Mouse (Mus musculus) liver, adult 2 months (tissue): ENCODE measurements around the gene Susd6. TPM values are rescaled to one million over a fixed set of nuclear protein-coding genes. Genes with fewer than 3 reads are reported as not detected.

ENCODE experiments used
- DNase-seq: peaks from one replicate; pipeline ENCODE4 v3.0.0-alpha.2; 2011; ENCODE audit warnings: low read depth, low spot score; ENCODE audit errors: extremely low read depth
- H3K27ac ChIP-seq: fragments of 200-500 bp; replicated peaks from 2 replicates; pipeline ENCODE4 v1.5.1; 2012; ENCODE audit warnings: low read depth, mild to moderate bottlenecking, control low read depth, inconsistent platforms, low read length; ENCODE audit not compliant: insufficient read depth
- H3K27me3 ChIP-seq: fragments of 200-500 bp; 2 replicates; pipeline ENCODE4 v1.6.1; 2012; ENCODE audit warnings: mild to moderate bottlenecking, moderate library complexity, low read length, inconsistent platforms; ENCODE audit not compliant: control insufficient read depth, insufficient read depth
- H3K36me3 ChIP-seq: fragments of 200-500 bp; 2 replicates; pipeline ENCODE4 v1.6.1; 2012; ENCODE audit warnings: low read length, inconsistent platforms; ENCODE audit not compliant: control insufficient read depth, insufficient read depth
- H3K4me1 ChIP-seq: fragments of 200-500 bp; 2 replicates; pipeline ENCODE4 v1.6.1; 2011; ENCODE audit warnings: low read length; ENCODE audit not compliant: control insufficient read depth, insufficient read depth
- H3K4me3 ChIP-seq: fragments of 200-500 bp; 2 replicates; pipeline ENCODE4 v1.5.1; 2011; ENCODE audit warnings: low read depth, mild to moderate bottlenecking, control low read depth, low read length, moderate library complexity; ENCODE audit not compliant: insufficient read depth
- H3K79me2 ChIP-seq: fragments of 200-500 bp; 2 replicates; pipeline ENCODE4 v1.6.1; 2012; ENCODE audit warnings: inconsistent platforms, mild to moderate bottlenecking, low read length, moderate library complexity; ENCODE audit not compliant: control insufficient read depth, insufficient read depth
- H3K9ac ChIP-seq: fragments of 200-500 bp; 2 replicates; pipeline ENCODE4 v1.6.1; 2012; ENCODE audit warnings: low read depth, mild to moderate bottlenecking, control low read depth, inconsistent platforms, low read length
- CTCF ChIP-seq: fragments of 200-500 bp; IDR thresholded peaks from 2 replicates; pipeline ENCODE4 v1.5.1; 2011; ENCODE audit warnings: low read depth, low read length, control low read depth
- POLR2A ChIP-seq: fragments of 200-500 bp; IDR thresholded peaks from 2 replicates; pipeline ENCODE4 v1.6.1; 2011; ENCODE audit warnings: low read length, control low read depth; ENCODE audit not compliant: insufficient read depth; ENCODE audit errors: extremely low read depth
- WGBS: fragments of 180-500 bp; shearing (Covaris S2); methylation state at CpG from one replicate; pipeline ENCODE4 v1.1.7; 2018; 5-methylcytosine and 5-hydroxymethylcytosine counted together
- polyA plus RNA-seq: library from polyadenylated mRNA; depleted of rRNA; stranded (reverse); fragments of >200 nt; gene quantifications from 2 replicates; pipeline ENCODE4 v1.2.3, GENCODE M21; 2012
- total RNA-seq: library from RNA; depleted of rRNA; stranded (reverse); fragments of >200 nt; gene quantifications from 2 replicates; pipeline ENCODE4 v1.2.3, GENCODE M21; 2014

The Susd6 gene
- total and polyA plus RNA-seq, 2 experiments, result 20.1 to 22.3 TPM

- DNase-seq, result peak; percentile 85
- peaks cover 33% of the 10 kb centered on the region for H3K4me1 ChIP-seq
- H3K27ac ChIP-seq, result peak overlapping the region; percentile 91
- WGBS, result 16% methylated on average over 1 of the region's 1 CpGs
- H3K4me3 ChIP-seq, result no peak overlapping the region
- no peak overlapping the region for H3K9ac ChIP-seq
- H3K79me2 ChIP-seq, result peaks cover 21% of the 10 kb centered on the region
- H3K36me3 ChIP-seq, result no peaks in the 10 kb centered on the region
- TF ChIP-seq POLR2A (no peak), CTCF (no peak)
- H3K27me3 ChIP-seq, result no peaks in the 10 kb centered on the region
Measured at GRCm38 (mm10) chr12:80793535-80793934, 3.2 kb downstream of the Susd6 start.

GRCm38 (mm10) chr12:80794522-80794921 lies 4.2 kb downstream of the Susd6 start:
- H3K9ac ChIP-seq, result no peak overlapping the region
- no peaks in the 10 kb centered on the region for H3K27me3 ChIP-seq
- TF ChIP-seq CTCF (no peak), POLR2A (no peak)
- DNase-seq, result peak; percentile 83
- WGBS, result 60% methylated on average over 4 of the region's 4 CpGs
- peaks cover 21% of the 10 kb centered on the region for H3K79me2 ChIP-seq
- H3K4me1 ChIP-seq, result peaks cover 33% of the 10 kb centered on the region
- no peak overlapping the region for H3K4me3 ChIP-seq
- H3K36me3 ChIP-seq, result no peaks in the 10 kb centered on the region
- H3K27ac ChIP-seq, result peak overlapping the region; percentile 70

- WGBS, result 59% methylated on average over 2 of the region's 2 CpGs
Measured at GRCm38 (mm10) chr12:80794935-80795785, 4.8 kb downstream of the Susd6 start.

GRCm38 (mm10) chr12:80798271-80798670 lies 8.0 kb downstream of the Susd6 start:
- no peak for DNase-seq
- H3K9ac ChIP-seq, result no peak overlapping the region
- TF ChIP-seq POLR2A (no peak), CTCF (no peak)
- peaks cover 31% of the 10 kb centered on the region for H3K4me1 ChIP-seq
- no peak overlapping the region; the same call in 1 of the 2 replicates for H3K27ac ChIP-seq
- H3K36me3 ChIP-seq, result no peaks in the 10 kb centered on the region
- H3K4me3 ChIP-seq, result no peak overlapping the region
- no peaks in the 10 kb centered on the region for H3K27me3 ChIP-seq
- peaks cover 33% of the 10 kb centered on the region for H3K79me2 ChIP-seq

More at GRCm38 (mm10) chr12:80794935-80795785, 4.8 kb downstream of the Susd6 start:
- H3K4me3 ChIP-seq, result no peak overlapping the region
- no peak overlapping the region; the same call in 1 of the 2 replicates for H3K9ac ChIP-seq
- H3K79me2 ChIP-seq, result peaks cover 23% of the 10 kb centered on the region
- peak overlapping the region; percentile 43; the same call in 1 of the 2 replicates for H3K27ac ChIP-seq
- no peaks in the 10 kb centered on the region for H3K27me3 ChIP-seq
- no peak for DNase-seq
- no peaks in the 10 kb centered on the region for H3K36me3 ChIP-seq
- peaks cover 30% of the 10 kb centered on the region for H3K4me1 ChIP-seq
- TF ChIP-seq CTCF, result no peak
- TF ChIP-seq POLR2A, result no peak

GRCm38 (mm10) chr12:80800156-80800555 lies 9.8 kb downstream of the Susd6 start:
- no peak overlapping the region for H3K27ac ChIP-seq
- no peak overlapping the region for H3K4me3 ChIP-seq
- peaks cover 39% of the 10 kb centered on the region for H3K79me2 ChIP-seq
- no peaks in the 10 kb centered on the region for H3K36me3 ChIP-seq
- peaks cover 23% of the 10 kb centered on the region for H3K4me1 ChIP-seq
- no peaks in the 10 kb centered on the region for H3K27me3 ChIP-seq
- WGBS, result 96% methylated on average over 3 of the region's 3 CpGs
- DNase-seq, result no peak
- H3K9ac ChIP-seq, result no peak overlapping the region
- TF ChIP-seq CTCF, result no peak
- no peak for TF ChIP-seq POLR2A

- TF ChIP-seq CTCF (no peak), POLR2A (no peak)
- Histone ChIP-seq H3K79me2 (peaks cover 36% of the 10 kb centered on the region), H3K4me3 (no peak overlapping the region), H3K4me1 (peaks cover 23% of the 10 kb centered on the region), H3K36me3 (no peaks in the 10 kb centered on the region), H3K9ac (no peak overlapping the region), H3K27me3 (no peaks in the 10 kb centered on the region), H3K27ac (no peak overlapping the region)
- WGBS, result 100% methylated on average over 1 of the region's 1 CpGs
- no peak for DNase-seq
Measured at GRCm38 (mm10) chr12:80801443-80801842, 11.1 kb downstream of the Susd6 start.
